Mouse (Mus musculus) cortical plate, adult 2 months (tissue): ENCODE measurements around the gene Gm5475.

ENCODE experiments used
- CTCF ChIP-seq: fragments of 200-500 bp; IDR thresholded peaks from 2 replicates; pipeline ENCODE4 v1.5.1; 2011; ENCODE audit warnings: mild to moderate bottlenecking, control low read depth, low read length; ENCODE audit not compliant: insufficient read depth; ENCODE audit errors: extremely low read depth
- POLR2A ChIP-seq: fragments of 200-500 bp; IDR thresholded peaks from 2 replicates; pipeline ENCODE4 v1.6.1; 2011; ENCODE audit warnings: mild to moderate bottlenecking, low read length, control low read depth; ENCODE audit not compliant: insufficient read depth; ENCODE audit errors: extremely low read depth

DNA sequence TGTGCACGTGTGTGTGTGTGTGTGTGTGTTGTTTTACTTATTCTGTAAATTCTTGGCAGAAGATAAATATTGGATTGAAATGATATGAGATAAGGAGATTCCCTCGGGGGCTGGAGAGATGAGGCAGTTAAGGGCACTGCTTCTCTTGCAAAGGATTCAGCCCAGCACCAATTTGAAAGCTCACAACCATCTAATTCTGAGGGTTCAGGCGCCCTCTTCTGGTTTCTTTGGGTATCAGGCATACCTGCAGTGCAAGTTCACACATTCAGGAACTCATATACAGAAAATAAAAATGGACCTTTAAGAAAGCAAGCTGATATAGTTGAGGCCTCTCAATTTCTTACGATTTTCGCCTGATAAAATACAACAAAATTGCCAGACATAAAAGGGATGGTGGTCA lies 46.9 kb upstream of the Gm5475 start:
- TF ChIP-seq CTCF (peak; percentile 62), POLR2A (no peak)
